Mouse (Mus musculus) heart, embryonic 13.5 days (tissue): Measurements from ENCODE around the gene Tns1. TPM values are rescaled to one million over a fixed set of nuclear protein-coding genes. Genes with fewer than 3 reads are reported as not detected.
A peak's percentile ranks its signal among the peaks of the same experiment; 100 is the strongest.

Source experiments
- ATAC-seq: fragments of 200-750 bp; cut with Nextera tagmentation; 2 replicates; pipeline ENCODE4 v1.8.0; 2017; ENCODE audit warnings: moderate TSS enrichment; ENCODE audit not compliant: insufficient number of reproducible peaks, low FRiP score, low TSS enrichment; ENCODE audit errors: extremely low read depth
- H3K27ac ChIP-seq: fragments of 300-500 bp; sonication (generic); replicated peaks from 2 replicates; pipeline ENCODE4 v1.5.1; 2015; ENCODE audit warnings: moderate library complexity, mild to moderate bottlenecking, inconsistent platforms
- H3K27me3 ChIP-seq: fragments of 300-500 bp; sonication (generic); replicated peaks from 2 replicates; pipeline ENCODE4 v1.6.1; 2015; ENCODE audit warnings: mild to moderate bottlenecking, inconsistent platforms
- H3K36me3 ChIP-seq: fragments of 300-500 bp; sonication (generic); 2 replicates; pipeline ENCODE4 v1.6.1; 2015; ENCODE audit warnings: mild to moderate bottlenecking, inconsistent platforms
- H3K4me1 ChIP-seq: fragments of 300-500 bp; sonication (generic); 2 replicates; pipeline ENCODE4 v1.6.1; 2015; ENCODE audit warnings: inconsistent platforms
- H3K4me2 ChIP-seq: fragments of 300-500 bp; sonication (generic); 2 replicates; pipeline ENCODE4 v1.6.1; 2015; ENCODE audit warnings: inconsistent platforms, mild to moderate bottlenecking, moderate library complexity
- H3K4me3 ChIP-seq: fragments of 300-500 bp; sonication (generic); 2 replicates; pipeline ENCODE4 v1.5.1; 2015; ENCODE audit warnings: moderate library complexity, mild to moderate bottlenecking, inconsistent platforms
- H3K9ac ChIP-seq: fragments of 300-500 bp; sonication (generic); 2 replicates; pipeline ENCODE4 v1.6.1; 2015; ENCODE audit warnings: inconsistent platforms, mild to moderate bottlenecking, moderate library complexity
- H3K9me3 ChIP-seq: fragments of 300-500 bp; sonication (generic); 2 replicates; pipeline ENCODE4 v1.6.1; 2016; ENCODE audit warnings: inconsistent platforms
- WGBS: fragments of 180-500 bp; shearing (Covaris S2); methylation state at CpG from one replicate; pipeline ENCODE4 v1.1.7; 2015; ENCODE audit warnings: mixed read lengths; 5-methylcytosine and 5-hydroxymethylcytosine counted together
- polyA plus RNA-seq: library from polyadenylated mRNA; unstranded; fragments of >200 nt; fragmentation: Nextera tagmentation; extraction: Ambion mirVana; gene quantifications from 2 replicates; pipeline ENCODE4 v1.2.1, GENCODE M21; 2015

Gene Tns1
- polyA plus RNA-seq, 1 experiment from 2014 or later = 105 TPM

GRCm38 (mm10) chr1:73915218-73916070, 208.8 kb downstream of the Tns1 start:
- H3K4me3 ChIP-seq = no peak overlapping the region
- H3K4me1 ChIP-seq = peaks cover 74% of the 10 kb centered on the region
- ATAC-seq = no peak
- H3K4me2 ChIP-seq = peak overlapping the region; percentile 24
- H3K9ac ChIP-seq = peak overlapping the region; percentile 69
- WGBS = 30% methylated on average over 8 of the region's 8 CpGs
- H3K36me3 ChIP-seq = peaks cover 99% of the 10 kb centered on the region
- no peaks in the 10 kb centered on the region for H3K27me3 ChIP-seq
- no peaks in the 10 kb centered on the region for H3K9me3 ChIP-seq
- H3K27ac ChIP-seq = peak overlapping the region; percentile 85

DNA sequence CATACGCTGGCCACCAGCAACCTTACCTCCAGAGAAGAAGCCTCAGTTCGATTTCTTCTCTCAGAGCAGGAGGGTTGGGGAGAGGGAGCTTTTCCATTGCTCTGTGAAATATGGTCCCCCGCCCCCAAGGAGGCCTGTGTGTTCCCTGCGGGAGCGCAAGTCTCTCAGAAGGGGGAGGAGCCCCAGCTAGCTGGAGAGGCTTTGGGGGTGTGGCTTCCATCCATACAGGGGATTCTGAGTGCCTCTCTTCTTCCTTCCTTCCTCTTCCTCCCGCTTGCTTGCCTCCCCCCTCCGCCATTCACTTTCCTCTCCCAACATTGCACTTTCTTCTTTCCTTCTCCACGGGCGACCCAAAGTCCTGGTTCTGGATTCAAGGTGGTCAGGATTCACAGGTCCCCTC, 210.2 kb downstream of the Tns1 start:
- Histone ChIP-seq H3K4me3 (no peak overlapping the region), H3K4me2 (no peak overlapping the region), H3K27ac (peak overlapping the region; percentile 85), H3K9ac (peak overlapping the region; percentile 69; the same call in 1 of the 2 replicates), H3K36me3 (peaks cover 98% of the 10 kb centered on the region), H3K27me3 (no peaks in the 10 kb centered on the region), H3K9me3 (no peaks in the 10 kb centered on the region), H3K4me1 (peaks cover 66% of the 10 kb centered on the region)
- 0 out of 2 replicates have a peak, but pooled peaks have one; percentile 15 for ATAC-seq
- 28% methylated on average over 8 of the region's 9 CpGs for WGBS

DNA sequence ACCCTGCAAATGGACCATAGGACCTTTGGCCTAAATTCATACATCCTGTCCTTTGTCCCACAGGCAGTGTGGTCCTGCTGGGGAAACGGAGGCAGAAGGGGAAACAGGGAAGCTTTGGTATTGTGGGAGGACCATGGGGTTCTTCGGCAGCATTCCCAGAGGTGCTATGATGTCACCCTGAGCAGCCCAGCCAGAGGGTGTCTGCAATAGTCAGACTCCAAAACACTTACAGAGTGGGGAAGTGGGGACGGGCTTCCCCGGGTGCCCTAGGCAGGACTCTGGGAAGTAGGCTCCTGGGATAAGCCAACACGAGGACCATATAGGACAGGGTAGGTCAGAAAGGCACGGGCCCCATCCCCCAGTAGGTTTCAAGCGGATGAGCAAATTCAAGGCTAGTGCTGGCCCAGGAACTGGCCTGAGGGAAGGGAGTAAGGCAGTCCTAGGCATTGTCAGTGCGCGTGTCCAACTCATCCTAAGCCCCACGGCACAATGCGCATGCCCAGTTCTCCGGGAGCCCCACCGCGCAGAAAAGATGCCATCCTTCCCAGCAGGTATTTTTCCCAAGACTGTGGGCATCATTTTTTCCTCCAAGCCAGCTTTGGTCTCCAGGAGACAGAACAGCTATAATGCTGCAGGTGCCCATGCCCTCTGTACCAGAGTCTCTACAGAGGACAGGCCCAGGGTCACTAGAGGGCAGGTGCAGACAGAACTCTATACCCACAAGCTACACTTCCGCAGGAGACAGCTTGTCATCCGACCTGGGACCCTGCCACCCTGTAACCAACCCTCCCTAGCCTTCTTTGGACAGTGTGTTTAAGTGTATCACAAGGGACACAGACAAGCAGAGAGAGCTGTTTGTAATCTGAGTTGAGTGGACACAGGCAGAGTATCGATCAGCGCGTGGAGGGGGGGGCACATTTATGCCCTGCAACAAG, 210.9 kb downstream of the Tns1 start:
- H3K4me1 ChIP-seq = peaks cover 60% of the 10 kb centered on the region
- H3K4me3 ChIP-seq = no peak overlapping the region
- no peaks in the 10 kb centered on the region for H3K27me3 ChIP-seq
- H3K36me3 ChIP-seq = peaks cover 95% of the 10 kb centered on the region
- no peak overlapping the region for H3K4me2 ChIP-seq
- no peaks in the 10 kb centered on the region for H3K9me3 ChIP-seq
- H3K9ac ChIP-seq = peak overlapping the region; percentile 69
- WGBS = 73% methylated on average over 19 of the region's 19 CpGs
- ATAC-seq = no peak
- H3K27ac ChIP-seq = peak overlapping the region; percentile 85

DNA sequence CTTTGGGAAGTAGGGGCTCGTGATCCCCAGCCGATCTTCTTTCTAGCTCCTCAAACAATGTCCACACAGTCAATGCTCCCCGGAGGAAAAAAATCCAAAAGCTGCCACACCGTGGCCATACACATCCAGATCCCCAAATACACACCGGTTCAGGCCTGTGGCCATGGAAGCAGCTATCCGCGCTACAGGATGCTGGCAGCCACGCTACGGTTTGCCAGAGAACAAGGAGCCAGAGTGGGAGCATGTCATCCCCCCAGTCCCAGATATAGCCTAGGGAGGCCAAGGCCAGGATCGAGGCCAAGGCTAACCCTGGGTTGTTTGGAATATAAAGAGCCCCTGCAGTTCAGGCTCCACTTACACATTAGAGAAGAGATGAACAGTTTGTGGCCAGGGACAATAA, 211.8 kb downstream of the Tns1 start:
- Histone ChIP-seq H3K4me2 (no peak overlapping the region), H3K4me3 (no peak overlapping the region), H3K9ac (no peak overlapping the region), H3K4me1 (peaks cover 52% of the 10 kb centered on the region), H3K27me3 (no peaks in the 10 kb centered on the region), H3K27ac (no peak overlapping the region), H3K9me3 (no peaks in the 10 kb centered on the region), H3K36me3 (peaks cover 90% of the 10 kb centered on the region)
- 82% methylated on average over 10 of the region's 10 CpGs for WGBS
- no peak for ATAC-seq

- no peak for ATAC-seq
- H3K36me3 ChIP-seq = peaks cover 90% of the 10 kb centered on the region
- H3K4me3 ChIP-seq = no peak overlapping the region
- no peaks in the 10 kb centered on the region for H3K27me3 ChIP-seq
- H3K4me2 ChIP-seq = no peak overlapping the region
- H3K4me1 ChIP-seq = peaks cover 47% of the 10 kb centered on the region
- H3K27ac ChIP-seq = no peak overlapping the region
- no peak overlapping the region for H3K9ac ChIP-seq
- 0 out of 2 replicates have a peak, but pooled peaks cover under 1% of the 10 kb centered on the region for H3K9me3 ChIP-seq
- WGBS = 84% methylated on average over 8 of the region's 8 CpGs
Measured at GRCm38 (mm10) chr1:73911981-73912380, 212.3 kb downstream of the Tns1 start.

- H3K4me1 ChIP-seq = peaks cover 47% of the 10 kb centered on the region
- 73% methylated on average over 8 of the region's 8 CpGs for WGBS
- no peak overlapping the region for H3K9ac ChIP-seq
- ATAC-seq = no peak
- H3K9me3 ChIP-seq = 0 out of 2 replicates have a peak, but pooled peaks cover 3% of the 10 kb centered on the region
- H3K4me2 ChIP-seq = no peak overlapping the region
- H3K27me3 ChIP-seq = no peaks in the 10 kb centered on the region
- H3K27ac ChIP-seq = no peak overlapping the region
- peaks cover 80% of the 10 kb centered on the region for H3K36me3 ChIP-seq
- H3K4me3 ChIP-seq = no peak overlapping the region
Measured at GRCm38 (mm10) chr1:73910701-73911100, 213.5 kb downstream of the Tns1 start.

- Histone ChIP-seq H3K4me1 (peaks cover 45% of the 10 kb centered on the region), H3K27me3 (no peaks in the 10 kb centered on the region)
- WGBS = 77% methylated on average over 8 of the region's 8 CpGs
Measured at GRCm38 (mm10) chr1:73910111-73910510, 214.1 kb downstream of the Tns1 start.

DNA sequence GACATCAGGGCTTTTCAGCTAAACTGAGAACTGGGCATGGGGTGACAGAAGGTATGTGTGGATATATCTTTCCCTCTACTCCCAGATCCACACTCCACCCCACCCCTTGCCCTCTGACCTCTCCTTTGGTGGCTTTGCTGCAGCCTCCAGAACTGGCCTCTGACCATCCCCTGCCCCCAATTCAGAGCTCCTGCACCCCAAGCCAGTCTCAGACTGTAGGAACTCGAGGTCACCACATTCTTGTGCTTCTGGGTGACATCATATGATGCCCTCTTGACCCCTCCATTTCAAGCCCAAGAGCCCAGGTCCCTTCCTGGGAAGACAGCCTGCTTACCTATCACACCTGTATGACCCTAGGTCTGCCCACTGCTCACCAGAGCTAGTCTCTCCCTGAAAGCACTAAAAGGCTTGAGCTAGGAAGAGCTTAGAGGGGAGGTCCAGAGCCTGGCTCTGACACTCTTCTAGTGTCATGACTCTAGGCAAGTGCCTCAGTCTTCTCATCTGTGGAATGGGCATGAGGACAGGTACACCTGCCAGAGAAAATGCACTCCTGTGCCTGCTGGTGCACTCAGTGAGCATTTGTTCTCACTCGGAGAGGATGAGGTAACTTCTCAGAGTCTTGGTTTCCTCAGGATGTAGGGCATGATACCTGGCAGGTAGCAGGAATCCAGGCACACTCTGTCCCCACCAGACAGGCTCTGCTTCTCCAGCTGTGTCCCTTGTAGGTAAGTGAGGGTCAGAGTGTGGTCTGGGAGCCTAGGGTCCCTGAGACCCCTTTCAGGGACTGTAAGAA, 214.9 kb downstream of the Tns1 start:
- 0 out of 2 replicates have a peak, but pooled peaks cover 3% of the 10 kb centered on the region for H3K9me3 ChIP-seq
- H3K4me1 ChIP-seq = peaks cover 38% of the 10 kb centered on the region
- no peak overlapping the region for H3K4me3 ChIP-seq
- H3K4me2 ChIP-seq = no peak overlapping the region
- no peak overlapping the region for H3K9ac ChIP-seq
- WGBS = 53% methylated on average over 2 of the region's 2 CpGs
- H3K27me3 ChIP-seq = no peaks in the 10 kb centered on the region
- no peak overlapping the region for H3K27ac ChIP-seq
- no peak for ATAC-seq
- H3K36me3 ChIP-seq = peaks cover 71% of the 10 kb centered on the region

More at GRCm38 (mm10) chr1:73910111-73910510, 214.1 kb downstream of the Tns1 start:
- Histone ChIP-seq H3K27ac (no peak overlapping the region), H3K4me3 (no peak overlapping the region), H3K36me3 (peaks cover 74% of the 10 kb centered on the region), H3K4me2 (no peak overlapping the region), H3K9me3 (0 out of 2 replicates have a peak, but pooled peaks cover 3% of the 10 kb centered on the region), H3K9ac (no peak overlapping the region)
- ATAC-seq = no peak

GRCm38 (mm10) chr1:73908081-73908960, 215.9 kb downstream of the Tns1 start:
- Histone ChIP-seq H3K9ac (no peak overlapping the region), H3K36me3 (peaks cover 61% of the 10 kb centered on the region), H3K4me1 (peaks cover 29% of the 10 kb centered on the region), H3K9me3 (0 out of 2 replicates have a peak, but pooled peaks cover 3% of the 10 kb centered on the region), H3K27ac (peak overlapping the region; percentile 20; the same call in 1 of the 2 replicates), H3K27me3 (no peaks in the 10 kb centered on the region), H3K4me2 (no peak overlapping the region), H3K4me3 (no peak overlapping the region)
- ATAC-seq = no peak
- 73% methylated on average over 13 of the region's 13 CpGs for WGBS

DNA sequence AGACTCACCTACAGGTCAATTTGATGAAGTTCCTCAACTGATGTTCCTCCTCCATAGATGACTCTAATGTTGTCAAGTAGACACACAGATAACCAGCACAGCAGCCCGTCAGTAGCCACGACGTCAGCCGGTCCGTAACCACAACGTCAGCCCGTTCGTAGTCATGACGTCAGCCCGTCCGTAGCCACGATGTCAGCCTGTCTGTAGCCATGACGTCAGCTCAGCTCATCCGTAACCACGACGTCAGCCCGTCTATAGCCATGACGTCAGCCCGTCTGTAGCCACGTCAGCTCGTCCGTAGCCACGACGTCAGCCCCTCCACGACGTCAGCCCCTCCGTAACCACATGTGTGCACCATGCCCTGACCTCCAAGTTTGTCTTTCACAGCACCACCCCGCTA, 217.1 kb downstream of the Tns1 start:
- Histone ChIP-seq H3K9ac (no peak overlapping the region), H3K27ac (peak overlapping the region; percentile 82), H3K4me2 (no peak overlapping the region), H3K4me3 (no peak overlapping the region), H3K36me3 (peaks cover 49% of the 10 kb centered on the region), H3K9me3 (0 out of 2 replicates have a peak, but pooled peaks cover 3% of the 10 kb centered on the region), H3K4me1 (peaks cover 37% of the 10 kb centered on the region), H3K27me3 (no peaks in the 10 kb centered on the region)
- ATAC-seq = no peak
- WGBS = 89% methylated on average over 28 of the region's 28 CpGs
